Mouse (Mus musculus): ENCODE data around the gene Lpp. TPM values are rescaled to one million over a fixed set of nuclear protein-coding genes. Genes with fewer than 3 reads are reported as not detected.

The Lpp gene
- polyA plus RNA-seq, 1 experiment from 2014 or later = 20.7 TPM

DNA sequence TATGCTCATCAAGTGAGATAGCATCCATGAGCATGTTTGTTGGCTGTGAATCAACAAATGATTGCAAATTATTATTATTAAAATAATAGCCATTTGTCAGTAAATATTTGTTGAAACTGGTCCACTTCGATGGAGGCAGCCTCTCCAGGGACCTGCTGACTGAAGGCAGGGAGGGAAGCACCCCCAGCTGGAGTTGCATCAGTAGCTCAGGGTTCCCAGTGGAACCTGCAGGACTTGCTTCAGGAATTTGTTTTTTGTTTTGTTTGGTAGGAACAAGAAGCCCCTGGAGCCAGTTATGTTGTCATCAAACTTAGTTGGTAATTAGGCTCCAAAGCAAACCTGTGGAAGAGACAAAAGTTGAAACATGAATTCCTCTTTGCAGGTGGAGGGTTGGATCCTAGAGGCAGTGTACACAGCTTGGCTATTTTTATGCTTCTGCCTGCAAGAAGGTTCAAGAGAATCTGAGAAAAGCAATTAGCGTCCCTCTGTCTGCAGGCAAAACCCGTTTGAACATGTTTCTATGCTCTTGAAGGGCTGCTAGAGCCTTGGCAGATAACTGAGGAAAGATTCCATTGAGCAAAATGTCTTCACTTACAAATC, 554.9 kb downstream of the Lpp start:
- Histone ChIP-seq H3K9me3 (no peaks in the 10 kb centered on the region), H3K27me3 (0 out of 2 replicates have a peak, but pooled peaks cover 6% of the 10 kb centered on the region), H3K36me3 (no peaks in the 10 kb centered on the region), H3K27ac (replicated peaks) (no peak overlapping the region), H3K9ac (replicated peaks) (no peak overlapping the region), H3K4me2 (replicated peaks) (no peak overlapping the region), H3K4me1 (peaks cover 12% of the 10 kb centered on the region), H3K4me3 (no peak overlapping the region)
- WGBS = 73% methylated on average over 3 of the region's 3 CpGs
- ATAC-seq (ENCODE audit: low FRiP score, low read depth) = no peak

DNA sequence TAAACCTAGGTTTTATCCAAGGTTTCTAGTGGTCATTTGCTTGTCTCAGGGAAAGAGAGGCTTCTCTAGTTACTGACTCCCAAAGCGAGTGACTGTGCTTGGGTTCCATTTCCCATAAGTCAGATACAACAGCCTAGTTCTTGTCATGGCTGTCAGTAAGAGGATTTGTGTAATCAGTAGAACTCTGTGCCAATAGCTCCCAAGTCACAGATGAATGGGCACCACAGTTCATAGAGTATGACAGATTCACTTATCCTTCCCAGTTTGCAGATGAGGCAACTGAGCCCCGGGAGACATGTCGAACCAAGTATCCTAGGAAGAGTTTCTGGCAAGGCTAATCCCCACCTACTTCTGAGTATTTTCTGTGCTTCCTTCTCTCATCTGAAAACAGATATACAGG, 556.0 kb downstream of the Lpp start:
- H3K9ac ChIP-seq (replicated peaks) = no peak overlapping the region
- no peak overlapping the region for H3K4me3 ChIP-seq
- H3K27ac ChIP-seq (replicated peaks) = no peak overlapping the region
- no peaks in the 10 kb centered on the region for H3K9me3 ChIP-seq
- peaks cover 10% of the 10 kb centered on the region for H3K4me1 ChIP-seq
- WGBS = 77% methylated on average over 3 of the region's 3 CpGs
- no peak overlapping the region for H3K4me2 ChIP-seq (replicated peaks)
- no peaks in the 10 kb centered on the region for H3K36me3 ChIP-seq
- 0 out of 2 replicates have a peak, but pooled peaks cover 6% of the 10 kb centered on the region for H3K27me3 ChIP-seq
- no peak for ATAC-seq (ENCODE audit: low FRiP score, low read depth)

DNA sequence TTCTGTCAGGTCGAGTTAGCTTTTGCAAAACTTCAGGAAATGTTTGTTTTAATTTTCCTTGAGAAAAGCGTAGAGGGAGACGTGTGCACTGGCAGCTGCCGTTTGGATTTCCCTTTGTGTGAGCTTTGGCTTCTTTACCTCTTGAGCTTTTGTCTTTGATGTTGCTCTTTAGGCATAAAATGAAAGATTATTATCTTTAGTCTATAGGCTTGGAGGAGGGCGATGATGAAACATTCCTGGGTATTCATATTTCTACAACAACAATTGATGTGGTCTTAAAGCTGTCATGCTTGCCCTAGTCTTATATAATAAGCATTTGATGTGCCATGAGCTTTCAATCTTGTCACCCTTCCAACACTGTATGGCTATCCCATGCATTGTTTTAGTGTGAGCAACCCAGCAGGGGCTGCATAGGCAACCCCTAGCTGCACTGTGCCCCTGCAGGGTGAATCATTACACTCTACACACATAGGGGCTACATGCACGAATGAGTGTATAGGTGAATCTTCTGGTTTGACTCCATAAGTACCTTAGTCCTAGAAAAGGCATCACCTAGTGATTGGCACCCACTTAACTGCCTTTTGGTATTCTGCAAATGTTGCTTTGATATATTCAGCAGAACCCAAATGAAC, 556.9 kb downstream of the Lpp start:
- Histone ChIP-seq H3K27ac (replicated peaks) (no peak overlapping the region), H3K4me3 (no peak overlapping the region), H3K9ac (replicated peaks) (no peak overlapping the region), H3K4me1 (peaks cover 10% of the 10 kb centered on the region; the same call in 1 of the 2 replicates), H3K27me3 (no peaks in the 10 kb centered on the region), H3K4me2 (replicated peaks) (no peak overlapping the region), H3K36me3 (no peaks in the 10 kb centered on the region), H3K9me3 (no peaks in the 10 kb centered on the region)
- 51% methylated on average over 6 of the region's 6 CpGs for WGBS
- no peak for ATAC-seq (ENCODE audit: low FRiP score, low read depth)

DNA sequence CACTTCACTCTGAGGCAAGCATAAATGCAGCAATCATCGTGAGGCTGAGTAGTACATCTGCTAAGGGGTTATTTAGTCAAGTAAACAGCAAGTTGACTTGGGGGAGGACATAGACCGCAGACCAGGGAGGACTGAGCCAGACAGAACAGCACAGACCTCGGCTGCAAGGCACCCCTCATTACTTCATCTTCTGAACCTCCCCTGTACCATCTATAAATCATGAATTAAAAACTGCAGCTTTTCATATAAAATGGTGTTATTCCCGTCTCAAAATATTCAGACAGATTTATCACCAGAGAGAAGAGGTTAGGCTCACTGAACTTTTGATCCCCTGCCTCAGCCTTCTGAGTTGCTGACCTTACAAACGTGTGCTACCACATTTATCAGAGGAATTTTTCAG, 558.6 kb downstream of the Lpp start:
- 85% methylated on average over 5 of the region's 5 CpGs for WGBS
- ATAC-seq (ENCODE audit: low FRiP score, low read depth) = no peak
- no peak overlapping the region for H3K27ac ChIP-seq (replicated peaks)

DNA sequence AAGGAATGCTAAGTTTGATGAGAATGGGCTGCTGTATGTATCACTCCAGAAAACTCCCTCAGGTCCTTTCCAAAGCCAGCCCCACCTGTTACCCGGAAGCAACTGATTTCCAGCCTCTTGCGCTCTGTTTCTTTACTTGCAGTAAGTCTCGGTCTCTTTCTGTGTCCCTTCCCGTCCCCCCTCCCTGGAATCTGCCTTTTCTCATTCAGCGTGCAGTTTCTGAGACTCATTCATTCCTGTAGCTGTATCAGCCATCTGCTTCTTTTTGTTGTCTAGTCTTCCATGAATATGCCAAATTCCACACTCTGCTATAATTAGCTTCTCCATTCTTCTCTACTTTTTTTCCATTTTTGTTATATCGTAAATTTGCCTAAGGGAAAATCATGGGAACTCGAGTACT, 561.7 kb downstream of the Lpp start:
- no peak for ATAC-seq (ENCODE audit: low FRiP score, low read depth)
- H3K9me3 ChIP-seq = peaks cover 5% of the 10 kb centered on the region; the same call in 1 of the 2 replicates
- H3K4me1 ChIP-seq = peaks cover 4% of the 10 kb centered on the region; the same call in 1 of the 2 replicates
- no peak overlapping the region for H3K27ac ChIP-seq (replicated peaks)
- no peaks in the 10 kb centered on the region for H3K27me3 ChIP-seq
- no peaks in the 10 kb centered on the region for H3K36me3 ChIP-seq
- H3K4me3 ChIP-seq = no peak overlapping the region
- no peak overlapping the region for H3K4me2 ChIP-seq (replicated peaks)
- WGBS = 75% methylated on average over 7 of the region's 7 CpGs
- H3K9ac ChIP-seq (replicated peaks) = no peak overlapping the region

More for the DNA sequence above, 558.6 kb downstream of the Lpp start:
- Histone ChIP-seq H3K4me2 (replicated peaks) (no peak overlapping the region), H3K4me1 (peaks cover 10% of the 10 kb centered on the region; the same call in 1 of the 2 replicates), H3K27me3 (no peaks in the 10 kb centered on the region), H3K9ac (replicated peaks) (no peak overlapping the region), H3K4me3 (no peak overlapping the region), H3K9me3 (peaks cover 5% of the 10 kb centered on the region; the same call in 1 of the 2 replicates), H3K36me3 (no peaks in the 10 kb centered on the region)

DNA sequence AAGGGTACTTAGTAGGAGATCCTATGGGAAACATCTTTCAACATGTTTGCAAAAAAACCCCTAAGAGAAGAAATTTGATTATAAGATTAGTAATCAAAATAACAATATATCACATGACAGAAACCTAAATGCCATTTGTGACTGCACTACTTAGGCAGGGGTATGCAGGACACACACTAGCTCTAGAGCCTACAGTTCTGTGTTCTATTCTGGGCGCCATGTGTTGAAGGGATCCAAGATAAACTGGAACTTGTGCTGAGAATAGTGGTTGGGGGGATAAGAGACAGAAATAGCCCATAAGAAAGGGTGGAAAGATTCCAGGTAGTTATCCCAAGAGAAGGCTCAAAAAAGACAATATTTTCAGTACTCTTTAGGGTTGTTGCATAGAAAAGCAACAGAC, 565.4 kb downstream of the Lpp start:
- H3K4me2 ChIP-seq (replicated peaks) = no peak overlapping the region
- H3K27ac ChIP-seq (replicated peaks) = no peak overlapping the region
- 95% methylated on average over 1 of the region's 1 CpGs for WGBS
- no peak overlapping the region for H3K4me3 ChIP-seq
- no peak for ATAC-seq (ENCODE audit: low FRiP score, low read depth)
- no peaks in the 10 kb centered on the region for H3K36me3 ChIP-seq
- no peaks in the 10 kb centered on the region for H3K27me3 ChIP-seq
- H3K4me1 ChIP-seq = no peaks in the 10 kb centered on the region
- H3K9ac ChIP-seq (replicated peaks) = no peak overlapping the region
- H3K9me3 ChIP-seq = peaks cover 5% of the 10 kb centered on the region; the same call in 1 of the 2 replicates

DNA sequence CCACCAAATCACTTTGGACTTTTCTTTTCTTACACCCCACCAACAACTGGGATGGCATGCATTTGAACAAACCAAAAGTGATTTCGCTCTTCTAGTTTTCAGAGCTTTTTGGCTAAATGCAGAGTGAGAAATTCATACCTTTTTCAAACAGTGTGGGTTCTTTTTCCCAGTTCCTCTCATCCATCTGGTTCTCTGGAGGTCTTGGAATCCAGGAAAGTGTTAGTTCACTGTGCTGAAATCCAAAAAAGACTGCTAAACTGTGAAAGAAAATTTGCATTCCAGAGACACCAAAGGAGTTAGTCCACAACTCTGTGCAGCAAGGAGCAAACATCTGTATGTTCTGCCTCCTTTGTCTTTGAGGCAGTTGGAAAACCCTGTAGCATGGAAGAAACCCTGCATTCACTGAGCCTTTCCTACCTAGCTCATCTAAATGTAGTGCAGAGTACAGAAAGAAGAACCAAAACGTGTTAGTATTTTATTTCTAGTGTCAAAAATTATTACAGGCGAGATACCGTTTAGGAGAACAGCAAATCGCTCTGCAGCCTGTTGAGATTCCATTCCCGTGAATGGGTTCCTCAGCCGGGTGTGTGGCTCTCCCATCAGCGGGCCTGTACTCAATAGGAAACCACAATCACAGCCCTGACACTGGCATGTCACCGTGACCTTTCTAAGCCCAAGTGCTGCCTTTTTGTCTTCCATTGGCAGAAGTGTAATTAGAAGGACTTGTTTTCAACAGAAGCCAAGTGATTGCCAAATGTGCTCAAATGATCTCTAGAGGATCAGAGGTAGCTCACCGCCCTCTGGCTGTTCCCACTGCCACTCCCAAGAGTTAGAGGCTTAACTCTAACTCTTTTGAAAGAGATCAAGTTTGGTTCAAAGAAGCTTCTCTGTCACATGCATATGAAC, 567.8 kb downstream of the Lpp start:
- Histone ChIP-seq H3K36me3 (no peaks in the 10 kb centered on the region), H3K4me3 (no peak overlapping the region), H3K9ac (replicated peaks) (no peak overlapping the region), H3K4me1 (no peaks in the 10 kb centered on the region), H3K27me3 (no peaks in the 10 kb centered on the region), H3K9me3 (peaks cover 5% of the 10 kb centered on the region; the same call in 1 of the 2 replicates), H3K4me2 (replicated peaks) (no peak overlapping the region), H3K27ac (replicated peaks) (no peak overlapping the region)
- 76% methylated on average over 10 of the region's 10 CpGs for WGBS
- no peak for ATAC-seq (ENCODE audit: low FRiP score, low read depth)

DNA sequence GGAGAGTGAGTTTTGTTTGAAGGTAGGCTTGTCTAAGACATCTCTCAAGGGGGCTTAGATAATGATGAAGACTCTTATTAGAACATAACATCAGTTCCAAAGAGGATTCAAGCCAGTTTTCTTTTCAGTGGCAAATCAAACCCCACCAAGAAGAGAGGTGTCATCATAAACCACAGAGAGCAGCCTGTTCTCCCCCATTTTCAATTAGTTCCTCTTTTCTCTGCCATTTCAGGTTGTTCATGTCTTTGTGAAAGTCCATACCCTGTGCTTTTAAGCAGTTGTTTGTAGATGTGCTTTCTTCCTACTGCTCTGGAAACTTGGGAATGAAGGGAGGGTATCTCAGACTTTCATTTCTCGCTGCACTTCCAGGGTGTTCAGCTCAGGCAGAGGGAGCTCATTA, 571.0 kb downstream of the Lpp start:
- H3K4me1 ChIP-seq = no peaks in the 10 kb centered on the region
- no peak overlapping the region for H3K27ac ChIP-seq (replicated peaks)
- ATAC-seq (ENCODE audit: low FRiP score, low read depth) = no peak
- no peaks in the 10 kb centered on the region for H3K36me3 ChIP-seq
- H3K4me2 ChIP-seq (replicated peaks) = no peak overlapping the region
- H3K4me3 ChIP-seq = no peak overlapping the region
- H3K9me3 ChIP-seq = no peaks in the 10 kb centered on the region
- 78% methylated on average over 1 of the region's 1 CpGs for WGBS
- H3K27me3 ChIP-seq = no peaks in the 10 kb centered on the region
- H3K9ac ChIP-seq (replicated peaks) = no peak overlapping the region

DNA sequence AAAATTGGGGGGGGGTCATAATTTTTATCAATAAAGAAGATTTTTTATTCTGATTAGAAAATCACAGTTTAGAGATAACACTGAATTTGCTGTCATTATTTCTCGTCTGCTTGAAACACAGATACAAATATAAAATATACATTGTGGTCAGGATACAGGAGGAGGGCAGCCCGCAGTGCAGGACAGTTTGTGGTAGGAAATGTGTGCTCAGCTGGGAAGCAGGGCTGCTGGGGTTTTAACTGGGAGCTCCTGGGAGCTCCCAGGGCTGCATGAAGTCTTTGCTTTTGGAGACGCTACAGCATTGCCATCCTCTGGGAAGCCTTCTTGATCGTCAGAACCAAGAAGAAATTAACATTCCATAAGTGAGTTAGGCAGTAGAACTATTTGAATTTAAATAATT, 571.8 kb downstream of the Lpp start:
- H3K9ac ChIP-seq (replicated peaks) = no peak overlapping the region
- no peaks in the 10 kb centered on the region for H3K36me3 ChIP-seq
- no peak overlapping the region for H3K27ac ChIP-seq (replicated peaks)
- H3K4me2 ChIP-seq (replicated peaks) = no peak overlapping the region
- H3K4me3 ChIP-seq = no peak overlapping the region
- WGBS = 83% methylated on average over 4 of the region's 4 CpGs
- no peak for ATAC-seq (ENCODE audit: low FRiP score, low read depth)
- H3K9me3 ChIP-seq = no peaks in the 10 kb centered on the region
- H3K4me1 ChIP-seq = no peaks in the 10 kb centered on the region
- no peaks in the 10 kb centered on the region for H3K27me3 ChIP-seq

DNA sequence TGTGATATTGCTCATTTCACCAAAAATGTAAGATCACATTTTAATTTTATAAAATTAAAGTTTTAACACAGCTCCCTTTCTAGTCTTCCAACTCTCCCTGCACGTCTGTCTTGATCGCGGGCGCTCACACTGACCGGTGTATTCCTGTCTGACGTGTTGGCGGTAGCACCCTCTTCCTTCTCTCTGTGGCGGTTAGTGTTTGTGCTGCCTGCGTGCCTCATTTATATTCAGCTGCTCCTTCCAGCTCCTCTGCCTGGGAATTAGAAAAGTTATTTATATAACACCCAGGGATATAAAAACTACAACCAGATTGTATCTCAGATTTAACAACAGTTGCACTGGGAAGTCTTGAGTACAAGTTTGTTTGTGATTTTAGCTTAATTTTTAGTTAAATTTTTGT, 573.2 kb downstream of the Lpp start:
- Histone ChIP-seq H3K36me3 (no peaks in the 10 kb centered on the region), H3K4me1 (no peaks in the 10 kb centered on the region), H3K27ac (replicated peaks) (no peak overlapping the region), H3K9me3 (no peaks in the 10 kb centered on the region), H3K4me3 (no peak overlapping the region), H3K4me2 (replicated peaks) (no peak overlapping the region), H3K9ac (replicated peaks) (no peak overlapping the region), H3K27me3 (no peaks in the 10 kb centered on the region)
- WGBS = 91% methylated on average over 9 of the region's 9 CpGs
- no peak for ATAC-seq (ENCODE audit: low FRiP score, low read depth)

DNA sequence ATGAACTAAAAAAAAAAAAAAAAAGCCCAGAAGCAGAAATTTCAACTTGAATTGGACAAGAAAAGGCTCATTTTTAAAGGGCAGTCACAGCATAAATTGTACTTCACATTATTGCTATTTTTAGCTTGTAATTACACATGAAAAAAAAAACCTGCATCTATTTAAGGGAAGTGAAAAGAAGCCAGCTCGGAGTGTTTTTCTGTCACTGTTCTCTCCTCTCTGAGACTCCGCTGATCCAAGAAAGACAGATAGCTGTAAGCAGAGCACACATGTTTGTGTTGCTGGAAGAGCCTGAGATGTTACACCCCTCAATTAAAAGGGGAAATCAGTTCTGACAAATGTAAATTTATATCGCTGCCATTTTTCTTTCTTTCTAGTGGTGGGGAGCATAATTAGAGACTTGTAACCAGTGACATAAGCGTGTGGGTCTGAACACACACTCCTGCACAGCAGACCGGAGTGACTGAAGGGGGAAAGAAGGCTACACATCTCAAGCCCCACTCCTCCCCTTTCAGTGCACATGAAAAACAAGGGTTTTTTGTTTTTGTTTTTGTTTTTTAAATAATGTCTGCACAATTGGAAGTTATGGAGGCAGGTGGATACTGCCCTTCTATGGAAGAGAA, 579.8 kb downstream of the Lpp start:
- no peak for ATAC-seq (ENCODE audit: low FRiP score, low read depth)
- Histone ChIP-seq H3K27ac (replicated peaks) (no peak overlapping the region), H3K9me3 (no peaks in the 10 kb centered on the region), H3K4me2 (replicated peaks) (no peak overlapping the region), H3K36me3 (no peaks in the 10 kb centered on the region), H3K4me3 (no peak overlapping the region), H3K27me3 (no peaks in the 10 kb centered on the region), H3K4me1 (no peaks in the 10 kb centered on the region), H3K9ac (replicated peaks) (no peak overlapping the region)
- 86% methylated on average over 5 of the region's 5 CpGs for WGBS

DNA sequence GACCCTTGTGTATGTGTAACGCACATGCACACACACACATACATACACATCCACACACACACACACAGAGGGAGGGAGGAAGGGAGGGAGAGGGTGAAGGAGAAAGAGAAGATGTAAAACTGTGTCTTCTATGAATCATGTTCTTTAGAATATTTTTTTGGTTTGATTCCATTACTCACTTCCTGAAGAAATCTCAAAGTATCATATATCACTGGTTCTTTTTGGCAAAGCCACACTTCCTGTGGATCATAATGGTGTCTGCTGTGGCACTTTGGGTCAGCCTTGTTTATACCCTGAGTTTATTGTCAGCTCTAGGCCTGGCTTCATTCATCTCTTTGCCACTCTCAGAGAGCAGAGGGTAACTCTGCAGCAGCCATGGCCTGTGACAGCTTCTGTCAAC, 584.5 kb downstream of the Lpp start:
- no peaks in the 10 kb centered on the region for H3K27me3 ChIP-seq
- H3K27ac ChIP-seq (replicated peaks) = no peak overlapping the region
- H3K4me3 ChIP-seq = no peak overlapping the region
- no peaks in the 10 kb centered on the region for H3K4me1 ChIP-seq
- no peaks in the 10 kb centered on the region for H3K36me3 ChIP-seq
- ATAC-seq (ENCODE audit: low FRiP score, low read depth) = no peak
- H3K9me3 ChIP-seq = no peaks in the 10 kb centered on the region
- H3K9ac ChIP-seq (replicated peaks) = no peak overlapping the region
- 100% methylated on average over 1 of the region's 1 CpGs for WGBS
- no peak overlapping the region for H3K4me2 ChIP-seq (replicated peaks)
